Mouse (Mus musculus): ENCODE data around the gene Vcan. TPM values are rescaled to one million over a fixed set of nuclear protein-coding genes. Genes with fewer than 3 reads are reported as not detected.
"Not testable (repeated sequence)": the region's sequence is repeated elsewhere in the genome, so short reads cannot be mapped to it uniquely, and the experiment has no call there.

Gene Vcan
- polyA plus RNA-seq, 1 experiment from 2014 or later: 1.2 TPM

DNA sequence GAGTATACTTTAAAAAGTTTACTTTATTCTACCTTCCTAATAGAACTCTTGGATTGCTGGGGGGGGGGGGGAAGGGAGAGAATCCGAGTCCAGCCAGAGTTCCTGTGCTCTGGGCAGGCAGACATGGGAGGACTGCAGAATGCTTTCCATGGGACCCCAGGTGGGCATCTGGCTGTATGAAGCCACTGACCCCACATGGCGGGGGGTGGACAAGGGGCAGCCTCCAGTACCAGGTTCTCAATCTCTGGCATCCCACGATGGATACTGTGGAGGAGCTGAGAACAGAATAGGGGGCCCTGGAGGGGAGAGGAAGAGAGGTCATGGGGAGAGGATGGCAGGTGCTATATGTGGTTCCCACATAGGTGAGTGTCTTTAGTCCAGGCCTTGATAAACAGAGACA is 20.0 kb upstream of the Vcan start:
- H3K36me3 ChIP-seq (ENCODE audit: control insufficient read depth, insufficient read depth): no peaks in the 10 kb centered on the region
- 36% methylated on average over 3 of the region's 3 CpGs for WGBS (ENCODE audit: insufficient replicate concordance)
- ATAC-seq (ENCODE audit: low read depth): no peak
- no peak overlapping the region for H3K4me3 ChIP-seq (ENCODE audit: low read depth, low read length)
- no peaks in the 10 kb centered on the region for H3K27me3 ChIP-seq (ENCODE audit: control insufficient read depth, insufficient read depth, low read depth, low read length)
- H3K27ac ChIP-seq (ENCODE audit: low read length): no peak overlapping the region
- no peaks in the 10 kb centered on the region for H3K9me3 ChIP-seq (replicated peaks; ENCODE audit: control insufficient read depth, low read length)
- no peak overlapping the region for H3K9ac ChIP-seq (ENCODE audit: low read depth, low read length)
- H3K4me1 ChIP-seq (ENCODE audit: control insufficient read depth, low read depth, low read length): no peaks in the 10 kb centered on the region
- no peak overlapping the region for H3K4me2 ChIP-seq (ENCODE audit: low read depth, low read length)

DNA sequence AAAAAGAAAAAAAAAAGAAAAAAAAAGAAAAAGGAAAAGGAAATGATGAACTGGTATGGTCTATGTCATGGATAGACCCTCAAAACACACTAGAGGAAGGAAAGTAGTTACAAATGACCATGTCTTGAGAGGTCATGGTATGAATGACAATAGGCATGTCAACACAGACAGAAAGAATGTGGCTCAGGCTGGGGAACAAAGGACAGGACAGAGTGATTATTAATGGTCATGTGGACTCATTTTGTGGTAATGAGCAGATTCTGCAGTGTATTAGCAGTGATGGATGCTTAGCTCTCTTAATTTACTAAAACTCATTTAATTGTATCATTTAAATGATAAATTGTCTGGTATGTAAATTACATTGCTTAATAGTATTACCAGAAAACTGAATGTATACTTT is 14.0 kb upstream of the Vcan start:
- Histone ChIP-seq H3K36me3 (ENCODE audit: control insufficient read depth, insufficient read depth) (no peaks in the 10 kb centered on the region), H3K27me3 (ENCODE audit: control insufficient read depth, insufficient read depth, low read depth, low read length) (no peaks in the 10 kb centered on the region), H3K4me2 (ENCODE audit: low read depth, low read length) (no peak overlapping the region), H3K4me3 (ENCODE audit: low read depth, low read length) (no peak overlapping the region), H3K9ac (ENCODE audit: low read depth, low read length) (no peak overlapping the region), H3K4me1 (ENCODE audit: control insufficient read depth, low read depth, low read length) (no peaks in the 10 kb centered on the region), H3K9me3 (replicated peaks; ENCODE audit: control insufficient read depth, low read length) (no peaks in the 10 kb centered on the region), H3K27ac (ENCODE audit: low read length) (no peak overlapping the region)
- ATAC-seq (ENCODE audit: low read depth): no peak

DNA sequence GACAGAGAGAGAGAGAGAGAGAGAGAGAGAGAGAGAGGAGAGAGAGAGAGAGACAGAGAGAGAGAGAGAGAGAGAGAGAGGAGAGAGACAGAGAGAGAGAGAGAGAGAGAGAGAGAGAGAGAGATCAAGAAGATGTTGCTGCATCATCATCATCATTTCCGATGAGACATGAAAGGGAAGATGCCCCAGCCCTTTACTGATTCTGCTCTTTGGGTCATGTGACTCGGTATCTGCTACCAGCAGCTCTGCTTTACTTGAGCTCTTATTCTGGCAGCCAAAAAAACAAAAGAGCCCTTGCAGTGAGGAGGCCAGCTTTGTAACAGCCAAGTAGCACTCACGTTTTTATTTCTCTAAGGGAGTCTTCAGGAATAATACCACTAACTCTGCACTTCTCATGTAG is 8.3 kb upstream of the Vcan start:
- not testable (repeated sequence) for H3K4me2 ChIP-seq (ENCODE audit: low read depth, low read length); H3K27ac ChIP-seq (ENCODE audit: low read length); ATAC-seq (ENCODE audit: low read depth); H3K4me1 ChIP-seq (ENCODE audit: control insufficient read depth, low read depth, low read length); H3K4me3 ChIP-seq (ENCODE audit: low read depth, low read length); H3K36me3 ChIP-seq (ENCODE audit: control insufficient read depth, insufficient read depth); H3K27me3 ChIP-seq (ENCODE audit: control insufficient read depth, insufficient read depth, low read depth, low read length); H3K9ac ChIP-seq (ENCODE audit: low read depth, low read length); H3K9me3 ChIP-seq (replicated peaks; ENCODE audit: control insufficient read depth, low read length)
- 26% methylated on average over 3 of the region's 3 CpGs for WGBS (ENCODE audit: insufficient replicate concordance)

DNA sequence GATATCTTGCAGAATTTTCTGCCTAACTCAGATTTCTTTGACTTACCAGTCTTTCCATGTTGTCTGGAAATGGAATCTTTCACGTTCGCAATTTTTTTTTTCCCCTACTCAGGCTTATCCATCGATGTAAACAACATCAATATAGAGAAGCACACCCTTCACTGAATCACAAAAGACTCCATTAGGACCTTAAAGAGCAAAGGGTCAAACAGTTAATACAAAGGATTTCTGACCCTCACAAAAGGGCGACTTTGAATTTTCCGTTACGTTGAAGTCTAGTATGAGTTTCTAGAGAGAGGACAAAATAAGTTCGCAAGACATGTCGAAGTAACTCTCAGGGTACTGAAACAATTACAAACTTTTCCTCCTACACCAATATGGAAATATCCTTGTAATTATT is 892 bp upstream of the Vcan start:
- H3K9me3 ChIP-seq (replicated peaks; ENCODE audit: control insufficient read depth, low read length): no peaks in the 10 kb centered on the region
- ATAC-seq (ENCODE audit: low read depth): no peak
- no peaks in the 10 kb centered on the region; the same call in 1 of the 2 replicates for H3K4me1 ChIP-seq (ENCODE audit: control insufficient read depth, low read depth, low read length)
- H3K27ac ChIP-seq (ENCODE audit: low read length): no peak overlapping the region
- peaks cover 35% of the 10 kb centered on the region for H3K27me3 ChIP-seq (ENCODE audit: control insufficient read depth, insufficient read depth, low read depth, low read length)
- H3K4me3 ChIP-seq (ENCODE audit: low read depth, low read length): no peak overlapping the region
- WGBS (ENCODE audit: insufficient replicate concordance): 16% methylated on average over 8 of the region's 8 CpGs
- no peaks in the 10 kb centered on the region for H3K36me3 ChIP-seq (ENCODE audit: control insufficient read depth, insufficient read depth)
- no peak overlapping the region for H3K4me2 ChIP-seq (ENCODE audit: low read depth, low read length)
- no peak overlapping the region for H3K9ac ChIP-seq (ENCODE audit: low read depth, low read length)

DNA sequence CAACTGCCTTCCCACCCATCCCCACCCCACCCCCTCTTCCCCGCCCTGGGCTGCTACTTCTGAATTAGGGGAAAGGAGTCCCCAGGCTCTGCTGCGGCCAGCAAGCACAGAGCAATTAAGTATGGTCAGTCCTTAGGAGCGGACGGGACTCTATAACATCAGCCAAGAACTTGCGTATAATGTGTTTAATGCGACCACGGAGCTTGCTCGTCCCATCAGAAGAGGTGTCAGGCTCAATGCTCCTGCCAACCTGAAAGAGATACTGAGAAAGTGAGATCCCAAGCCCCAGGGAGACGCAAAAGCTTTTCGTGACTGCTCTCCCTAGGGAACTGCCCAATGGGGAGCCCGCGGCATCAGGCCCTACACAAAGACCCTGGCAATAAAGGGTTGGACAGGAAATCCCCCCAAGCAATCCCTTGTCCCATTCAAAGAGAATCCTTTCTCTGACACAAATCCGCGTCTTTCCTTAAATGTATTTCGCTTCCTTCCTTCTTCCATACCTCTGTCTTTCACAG is 434 bp upstream of the Vcan start:
- no peak overlapping the region for H3K9ac ChIP-seq (ENCODE audit: low read depth, low read length)
- H3K4me3 ChIP-seq (ENCODE audit: low read depth, low read length): peak overlapping the region; percentile 38; the same call in 1 of the 2 replicates
- H3K4me1 ChIP-seq (ENCODE audit: control insufficient read depth, low read depth, low read length): no peaks in the 10 kb centered on the region; the same call in 1 of the 2 replicates
- 4% methylated on average over 15 of the region's 15 CpGs for WGBS (ENCODE audit: insufficient replicate concordance)
- no peak for ATAC-seq (ENCODE audit: low read depth)
- H3K9me3 ChIP-seq (replicated peaks; ENCODE audit: control insufficient read depth, low read length): no peaks in the 10 kb centered on the region
- peaks cover 35% of the 10 kb centered on the region for H3K27me3 ChIP-seq (ENCODE audit: control insufficient read depth, insufficient read depth, low read depth, low read length)
- H3K36me3 ChIP-seq (ENCODE audit: control insufficient read depth, insufficient read depth): no peaks in the 10 kb centered on the region
- H3K27ac ChIP-seq (ENCODE audit: low read length): no peak overlapping the region
- H3K4me2 ChIP-seq (ENCODE audit: low read depth, low read length): peak overlapping the region; percentile 45

DNA sequence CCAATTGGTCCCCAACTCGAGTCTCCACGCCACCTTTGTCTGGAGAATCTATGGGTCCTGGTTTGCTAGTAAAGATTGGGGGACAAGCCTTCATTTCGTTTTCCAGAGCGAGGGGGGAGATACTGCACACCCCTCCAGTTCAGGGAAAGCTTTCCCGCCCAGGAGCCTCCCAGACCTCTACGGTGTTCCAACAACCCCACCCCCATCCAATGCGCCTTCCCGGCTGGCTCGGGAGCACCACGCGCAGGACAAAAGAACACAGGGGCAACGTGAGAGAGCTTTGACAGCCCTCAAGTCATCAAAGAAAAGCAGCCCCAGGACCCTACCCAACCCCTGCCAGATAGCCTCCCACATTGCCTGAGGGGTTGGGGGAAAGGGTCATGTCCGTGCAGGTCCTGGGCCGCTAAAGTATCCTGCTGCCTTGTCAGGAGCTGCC is 1.2 kb downstream of the Vcan start:
- H3K9me3 ChIP-seq (replicated peaks; ENCODE audit: control insufficient read depth, low read length): no peaks in the 10 kb centered on the region
- no peak overlapping the region for H3K9ac ChIP-seq (ENCODE audit: low read depth, low read length)
- no peaks in the 10 kb centered on the region; the same call in 1 of the 2 replicates for H3K4me1 ChIP-seq (ENCODE audit: control insufficient read depth, low read depth, low read length)
- H3K4me2 ChIP-seq (ENCODE audit: low read depth, low read length): peak overlapping the region; percentile 64
- WGBS (ENCODE audit: insufficient replicate concordance): 2% methylated on average over 14 of the region's 14 CpGs
- no peak for ATAC-seq (ENCODE audit: low read depth)
- H3K4me3 ChIP-seq (ENCODE audit: low read depth, low read length): peak overlapping the region; percentile 60
- no peaks in the 10 kb centered on the region for H3K36me3 ChIP-seq (ENCODE audit: control insufficient read depth, insufficient read depth)
- H3K27me3 ChIP-seq (ENCODE audit: control insufficient read depth, insufficient read depth, low read depth, low read length): peaks cover 35% of the 10 kb centered on the region
- no peak overlapping the region for H3K27ac ChIP-seq (ENCODE audit: low read length)

DNA sequence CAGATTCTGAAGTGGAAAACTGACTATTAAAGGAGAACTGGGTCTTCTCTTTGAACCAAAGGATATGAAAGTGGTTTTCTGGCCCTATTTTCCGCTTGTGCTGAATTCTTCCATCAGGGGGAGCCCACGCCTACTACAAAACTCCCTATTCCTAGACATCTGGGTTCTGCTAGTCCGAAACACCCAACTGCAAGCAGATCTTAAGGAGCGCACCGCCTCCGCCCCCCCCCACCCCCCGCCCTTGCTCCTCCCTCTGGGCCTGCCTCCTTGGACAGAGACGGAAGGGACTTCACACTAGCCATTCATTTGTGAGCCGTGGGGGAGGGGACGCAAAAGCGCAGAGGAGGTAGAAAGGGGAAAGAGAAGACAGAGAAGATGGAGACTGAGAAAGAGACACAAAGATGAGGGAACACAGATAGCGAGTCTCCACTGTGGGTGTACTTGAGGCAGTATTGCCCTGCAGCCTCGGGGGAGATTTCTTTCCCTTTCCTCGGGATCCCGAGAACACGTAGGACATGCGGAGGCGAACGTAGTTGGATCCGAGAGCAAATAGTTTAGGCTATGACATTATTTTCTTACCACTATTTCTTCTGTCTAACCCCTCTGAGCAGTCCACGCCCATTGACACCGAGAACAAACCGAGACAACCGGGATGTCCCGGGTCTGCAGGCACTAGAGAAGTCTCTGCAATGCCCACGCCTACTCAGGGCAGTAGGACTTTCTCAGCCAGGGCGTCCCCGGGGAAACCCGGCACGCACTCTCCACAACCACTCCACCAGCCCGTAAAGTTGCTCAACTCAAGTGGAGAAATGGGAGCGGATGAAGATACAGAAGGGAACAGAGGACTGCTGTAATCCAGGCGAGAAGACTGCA is 1.8 kb downstream of the Vcan start:
- H3K4me3 ChIP-seq (ENCODE audit: low read depth, low read length): peak overlapping the region; percentile 60
- no peaks in the 10 kb centered on the region; the same call in 1 of the 2 replicates for H3K4me1 ChIP-seq (ENCODE audit: control insufficient read depth, low read depth, low read length)
- H3K27ac ChIP-seq (ENCODE audit: low read length): no peak overlapping the region
- H3K27me3 ChIP-seq (ENCODE audit: control insufficient read depth, insufficient read depth, low read depth, low read length): peaks cover 35% of the 10 kb centered on the region
- peak overlapping the region; percentile 64 for H3K4me2 ChIP-seq (ENCODE audit: low read depth, low read length)
- WGBS (ENCODE audit: insufficient replicate concordance): 2% methylated on average over 33 of the region's 33 CpGs
- H3K36me3 ChIP-seq (ENCODE audit: control insufficient read depth, insufficient read depth): no peaks in the 10 kb centered on the region
- H3K9ac ChIP-seq (ENCODE audit: low read depth, low read length): no peak overlapping the region
- H3K9me3 ChIP-seq (replicated peaks; ENCODE audit: control insufficient read depth, low read length): no peaks in the 10 kb centered on the region
- ATAC-seq (ENCODE audit: low read depth): peak; percentile 75

DNA sequence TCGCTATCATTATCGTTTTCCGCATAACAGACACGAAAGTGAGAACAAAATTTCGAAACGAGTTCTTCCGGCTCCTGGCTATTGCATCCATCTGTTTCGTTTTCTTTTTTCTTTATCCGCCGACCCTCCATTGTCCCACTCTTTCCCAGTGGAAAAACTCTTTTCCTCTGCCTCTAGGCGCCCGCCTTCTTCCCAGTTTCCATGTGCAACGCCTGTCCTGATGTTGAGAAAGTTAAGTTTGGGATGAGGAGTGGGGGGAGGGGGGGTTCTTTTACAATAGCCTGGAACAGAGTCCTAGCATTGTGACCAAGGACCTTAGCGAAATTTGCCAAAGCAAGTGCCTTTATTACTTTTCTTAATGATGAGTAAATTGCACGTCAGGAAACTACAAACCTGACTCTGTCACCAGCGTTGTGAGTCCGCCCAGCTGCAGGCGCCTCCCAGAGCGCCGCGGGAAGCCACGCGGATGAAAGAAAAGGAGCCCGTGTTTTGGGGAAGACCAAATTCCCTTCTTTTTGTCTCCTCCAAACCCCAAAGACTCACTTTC is 2.5 kb downstream of the Vcan start:
- no peaks in the 10 kb centered on the region for H3K9me3 ChIP-seq (replicated peaks; ENCODE audit: control insufficient read depth, low read length)
- H3K4me2 ChIP-seq (ENCODE audit: low read depth, low read length): peak overlapping the region; percentile 64
- 0 out of 2 replicates have a peak overlapping the region, but pooled peaks have one; percentile 17 for H3K27ac ChIP-seq (ENCODE audit: low read length)
- H3K4me3 ChIP-seq (ENCODE audit: low read depth, low read length): peak overlapping the region; percentile 60
- no peaks in the 10 kb centered on the region for H3K36me3 ChIP-seq (ENCODE audit: control insufficient read depth, insufficient read depth)
- H3K4me1 ChIP-seq (ENCODE audit: control insufficient read depth, low read depth, low read length): no peaks in the 10 kb centered on the region; the same call in 1 of the 2 replicates
- 0 out of 2 replicates have a peak, but pooled peaks have one; percentile 14 for ATAC-seq (ENCODE audit: low read depth)
- peaks cover 35% of the 10 kb centered on the region for H3K27me3 ChIP-seq (ENCODE audit: control insufficient read depth, insufficient read depth, low read depth, low read length)
- under 1% methylated on average over 24 of the region's 24 CpGs for WGBS (ENCODE audit: insufficient replicate concordance)
- H3K9ac ChIP-seq (ENCODE audit: low read depth, low read length): no peak overlapping the region

All from liver, embryonic 16.5 days (tissue).